Mouse (Mus musculus): ENCODE results near the gene Cux1.

DNA sequence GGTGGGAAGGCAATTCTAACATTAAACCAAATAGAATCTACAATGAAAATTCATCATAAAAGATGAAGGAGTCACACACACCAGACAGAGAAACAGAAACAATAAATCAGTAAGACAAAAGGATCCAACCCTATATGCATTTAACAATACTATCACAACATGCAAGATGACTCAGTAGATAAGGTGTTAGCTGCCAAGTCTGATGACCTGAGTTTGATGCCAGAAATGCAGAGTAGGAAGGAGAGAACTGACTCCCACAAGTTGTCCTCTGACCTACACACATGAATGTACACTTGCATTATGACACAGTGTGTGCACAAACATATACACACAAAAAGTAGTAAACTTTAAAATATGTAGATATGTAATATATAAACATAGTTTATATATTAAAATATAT, 24.1 kb downstream of the Cux1 start:
- TF ChIP-seq POLR2A (IDR thresholded peaks at IDR 0.05; ENCODE audit: control insufficient read depth, extremely low read depth, insufficient read depth, low read length, poor library complexity) (no peak), CTCF (IDR thresholded peaks at IDR 0.05; ENCODE audit: borderline replicate concordance, control insufficient read depth, extremely low read depth, insufficient read depth, low read length, poor library complexity) (no peak)
